In the genomic region with DNA sequence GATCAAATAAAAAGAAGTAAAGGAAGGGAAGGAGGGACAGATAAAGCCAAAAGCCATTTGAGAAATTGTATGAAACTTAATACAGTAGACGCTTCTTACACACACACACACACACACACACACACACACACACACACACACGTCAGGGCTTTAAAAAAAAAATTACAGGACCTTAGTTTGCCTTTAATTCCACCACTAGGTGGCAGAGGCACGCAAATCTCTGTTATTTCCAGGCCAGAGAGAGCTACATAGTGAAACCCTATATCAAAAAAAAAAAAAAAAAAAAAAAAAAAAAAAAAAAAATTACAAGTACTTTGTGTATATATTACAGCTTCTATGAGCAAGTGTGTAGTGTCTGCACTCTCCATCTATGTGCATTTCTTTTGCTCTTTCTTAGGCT, we compare ENCODE assay signal across 8 mouse cellular contexts.
DNase-seq lines count a peak whose midpoint lies in the region; ATAC-seq and TF ChIP-seq lines count a peak whose summit lies in the region.

No protein-coding gene starts in this region.

- H3K9me3 ChIP-seq in forebrain, embryonic 13.5 days (replicated peaks) = no peaks in the 10 kb centered on the region
- no peaks in the 10 kb centered on the region for H3K9me3 ChIP-seq in forebrain, embryonic 12.5 days
- no peaks in the 10 kb centered on the region for H3K9me3 ChIP-seq in lung, postnatal 0 days (ENCODE audit: low read length)

- 33% methylated on average over 3 of the region's 3 CpGs for WGBS in forebrain, embryonic 13.5 days
- 27% methylated on average over 3 of the region's 3 CpGs for WGBS in forebrain, embryonic 12.5 days
- 21% methylated on average over 3 of the region's 3 CpGs for WGBS in lung, postnatal 0 days

- no peak overlapping the region for H3K27ac ChIP-seq in forebrain, embryonic 13.5 days
- no peak overlapping the region for H3K27ac ChIP-seq in forebrain, embryonic 12.5 days
- H3K27ac ChIP-seq in lung, postnatal 0 days (ENCODE audit: low read length) = no peak overlapping the region

- no peaks in the 10 kb centered on the region for H3K36me3 ChIP-seq in forebrain, embryonic 13.5 days (ENCODE audit: poor library complexity, severe bottlenecking)
- no peaks in the 10 kb centered on the region for H3K36me3 ChIP-seq in forebrain, embryonic 12.5 days (replicated peaks)
- H3K36me3 ChIP-seq in lung, postnatal 0 days (ENCODE audit: insufficient read depth, low read length) = no peaks in the 10 kb centered on the region

- H3K4me3 ChIP-seq in forebrain, embryonic 13.5 days = no peak overlapping the region
- H3K4me3 ChIP-seq in forebrain, embryonic 12.5 days (replicated peaks) = no peak overlapping the region
- H3K4me3 ChIP-seq in lung, postnatal 0 days (ENCODE audit: low read depth, low read length) = no peak overlapping the region

- H3K27me3 ChIP-seq in forebrain, embryonic 13.5 days = no peaks in the 10 kb centered on the region
- H3K27me3 ChIP-seq in forebrain, embryonic 12.5 days = no peaks in the 10 kb centered on the region
- H3K27me3 ChIP-seq in lung, postnatal 0 days (replicated peaks; ENCODE audit: insufficient read depth, low read length) = no peaks in the 10 kb centered on the region

- no peaks in the 10 kb centered on the region for H3K4me1 ChIP-seq in forebrain, embryonic 13.5 days
- H3K4me1 ChIP-seq in forebrain, embryonic 12.5 days = no peaks in the 10 kb centered on the region
- H3K4me1 ChIP-seq in lung, postnatal 0 days (ENCODE audit: insufficient read depth, low read depth, low read length) = no peaks in the 10 kb centered on the region

- TF ChIP-seq CTCF in lung, postnatal 0 days (IDR thresholded peaks at IDR 0.05) = peak; percentile 71

- peak; percentile 63; the same call in 1 of the 2 replicates for ATAC-seq in forebrain, embryonic 13.5 days
- no peak for ATAC-seq in forebrain, embryonic 12.5 days (ENCODE audit: low FRiP score)
- peak; percentile 93 for ATAC-seq in granulocyte monocyte progenitor cell, adult 5-6 weeks (replicated peaks; ENCODE audit: poor library complexity, severe bottlenecking)
- ATAC-seq in lung, postnatal 0 days = peak; percentile 63

- no peak overlapping the region for H3K4me2 ChIP-seq in forebrain, embryonic 13.5 days
- no peak overlapping the region for H3K4me2 ChIP-seq in forebrain, embryonic 12.5 days
- no peak overlapping the region for H3K4me2 ChIP-seq in lung, postnatal 0 days (replicated peaks; ENCODE audit: low read depth, low read length)

- TF ChIP-seq EP300 in lung, postnatal 0 days (IDR thresholded peaks at IDR 0.05) = no peak

- no peak overlapping the region for H3K9ac ChIP-seq in forebrain, embryonic 13.5 days
- H3K9ac ChIP-seq in forebrain, embryonic 12.5 days = no peak overlapping the region
- H3K9ac ChIP-seq in lung, postnatal 0 days (replicated peaks; ENCODE audit: low read depth) = no peak overlapping the region

- DNase-seq in T-cell, adult 2 months (ENCODE audit: low spot score) = peak; percentile 72
- DNase-seq in cerebellum, postnatal 14 days = peak; percentile 69 to 76
- DNase-seq in kidney, postnatal 10 days = peak; percentile 74
- DNase-seq in lung, postnatal 0 days (ENCODE audit: low spot score) = peak; percentile 87
- DNase-seq in retina, postnatal 7 days (ENCODE audit: low read depth, low spot score) = peak; percentile 56
